Mouse (Mus musculus): Measurements from ENCODE around the gene Ptprz1. TPM values are rescaled to one million over a fixed set of nuclear protein-coding genes. Genes with fewer than 3 reads are reported as not detected.
"Not testable (repeated sequence)": the region's sequence is repeated elsewhere in the genome, so short reads cannot be mapped to it uniquely, and the experiment has no call there.

The Ptprz1 gene
- polyA plus RNA-seq, 1 experiment from 2014 or later = 35.0 TPM

GRCm38 (mm10) chr6:23048836-23049235 is 173.5 kb downstream of the Ptprz1 start:
- Histone ChIP-seq H3K4me3 (no peak overlapping the region), H3K9me3 (0 out of 2 replicates have a peak, but pooled peaks cover 8% of the 10 kb centered on the region), H3K36me3 (peaks cover 40% of the 10 kb centered on the region), H3K4me1 (no peaks in the 10 kb centered on the region), H3K27me3 (no peaks in the 10 kb centered on the region), H3K27ac (replicated peaks) (no peak overlapping the region), H3K4me2 (replicated peaks) (no peak overlapping the region), H3K9ac (replicated peaks) (no peak overlapping the region)
- ATAC-seq (ENCODE audit: low FRiP score, low read depth) = no peak
- WGBS = 94% methylated on average over 4 of the region's 4 CpGs

- H3K36me3 ChIP-seq = peaks cover 18% of the 10 kb centered on the region
- no peak overlapping the region for H3K4me2 ChIP-seq (replicated peaks)
- 93% methylated on average over 5 of the region's 5 CpGs for WGBS
- ATAC-seq (ENCODE audit: low FRiP score, low read depth) = 0 out of 2 replicates have a peak, but pooled peaks have one; percentile 34
- no peak overlapping the region for H3K27ac ChIP-seq (replicated peaks)
- no peaks in the 10 kb centered on the region for H3K27me3 ChIP-seq
- H3K9ac ChIP-seq (replicated peaks) = no peak overlapping the region
- H3K9me3 ChIP-seq = 0 out of 2 replicates have a peak, but pooled peaks cover 8% of the 10 kb centered on the region
- H3K4me3 ChIP-seq = no peak overlapping the region
- H3K4me1 ChIP-seq = no peaks in the 10 kb centered on the region
Measured at GRCm38 (mm10) chr6:23055734-23056133, 180.4 kb downstream of the Ptprz1 start.

- Histone ChIP-seq H3K4me1 (no peaks in the 10 kb centered on the region; the same call in 1 of the 2 replicates), H3K4me2 (replicated peaks) (no peak overlapping the region), H3K9ac (replicated peaks) (no peak overlapping the region), H3K27ac (replicated peaks) (no peak overlapping the region), H3K4me3 (no peak overlapping the region), H3K9me3 (no peaks in the 10 kb centered on the region), H3K36me3 (no peaks in the 10 kb centered on the region), H3K27me3 (no peaks in the 10 kb centered on the region)
- ATAC-seq (ENCODE audit: low FRiP score, low read depth) = no peak
- 48% methylated on average over 2 of the region's 2 CpGs for WGBS
Measured at GRCm38 (mm10) chr6:23076060-23076459, 200.8 kb downstream of the Ptprz1 start.

- Histone ChIP-seq H3K36me3 (no peaks in the 10 kb centered on the region), H3K27me3 (no peaks in the 10 kb centered on the region), H3K4me1 (no peaks in the 10 kb centered on the region; the same call in 1 of the 2 replicates), H3K9me3 (no peaks in the 10 kb centered on the region), H3K27ac (replicated peaks) (no peak overlapping the region), H3K4me2 (replicated peaks) (no peak overlapping the region), H3K9ac (replicated peaks) (no peak overlapping the region), H3K4me3 (no peak overlapping the region)
- ATAC-seq (ENCODE audit: low FRiP score, low read depth) = no peak
- 90% methylated on average over 2 of the region's 2 CpGs for WGBS
Measured at GRCm38 (mm10) chr6:23078273-23078672, 203.0 kb downstream of the Ptprz1 start.

- Histone ChIP-seq H3K27ac (replicated peaks) (no peak overlapping the region), H3K27me3 (no peaks in the 10 kb centered on the region), H3K9ac (replicated peaks) (no peak overlapping the region), H3K9me3 (no peaks in the 10 kb centered on the region), H3K4me1 (no peaks in the 10 kb centered on the region; the same call in 1 of the 2 replicates), H3K36me3 (no peaks in the 10 kb centered on the region), H3K4me3 (no peak overlapping the region), H3K4me2 (replicated peaks) (no peak overlapping the region)
- ATAC-seq (ENCODE audit: low FRiP score, low read depth) = no peak
- WGBS = 52% methylated on average over 3 of the region's 3 CpGs
Measured at GRCm38 (mm10) chr6:23079991-23080680, 204.8 kb downstream of the Ptprz1 start.

GRCm38 (mm10) chr6:23084587-23085421 is 209.5 kb downstream of the Ptprz1 start:
- no peak for ATAC-seq (ENCODE audit: low FRiP score, low read depth)
- Histone ChIP-seq H3K27ac (replicated peaks) (no peak overlapping the region), H3K9me3 (no peaks in the 10 kb centered on the region), H3K27me3 (no peaks in the 10 kb centered on the region), H3K9ac (replicated peaks) (no peak overlapping the region), H3K4me1 (no peaks in the 10 kb centered on the region), H3K4me3 (no peak overlapping the region), H3K36me3 (no peaks in the 10 kb centered on the region), H3K4me2 (replicated peaks) (no peak overlapping the region)
- 94% methylated on average over 5 of the region's 5 CpGs for WGBS

GRCm38 (mm10) chr6:23089292-23089691 is 214.0 kb downstream of the Ptprz1 start:
- H3K27ac ChIP-seq (replicated peaks); H3K4me3 ChIP-seq; H3K9ac ChIP-seq (replicated peaks); H3K9me3 ChIP-seq; H3K36me3 ChIP-seq; H3K4me2 ChIP-seq (replicated peaks); H3K4me1 ChIP-seq; ATAC-seq (ENCODE audit: low FRiP score, low read depth); H3K27me3 ChIP-seq: not testable (repeated sequence)
- 76% methylated on average over 4 of the region's 4 CpGs for whole genome bisulfite sequencing

GRCm38 (mm10) chr6:23090346-23091055 is 215.2 kb downstream of the Ptprz1 start:
- H3K27ac ChIP-seq (replicated peaks); H3K4me1 ChIP-seq; ATAC-seq (ENCODE audit: low FRiP score, low read depth); H3K9ac ChIP-seq (replicated peaks); H3K4me3 ChIP-seq; H3K27me3 ChIP-seq; H3K9me3 ChIP-seq; H3K4me2 ChIP-seq (replicated peaks); H3K36me3 ChIP-seq: not testable (repeated sequence)
- WGBS = 92% methylated on average over 11 of the region's 11 CpGs

Measured in midbrain, embryonic 12.5 days (tissue).